Mouse (Mus musculus): ENCODE data around the gene Serpina3f.

The Serpina3f gene

DNA sequence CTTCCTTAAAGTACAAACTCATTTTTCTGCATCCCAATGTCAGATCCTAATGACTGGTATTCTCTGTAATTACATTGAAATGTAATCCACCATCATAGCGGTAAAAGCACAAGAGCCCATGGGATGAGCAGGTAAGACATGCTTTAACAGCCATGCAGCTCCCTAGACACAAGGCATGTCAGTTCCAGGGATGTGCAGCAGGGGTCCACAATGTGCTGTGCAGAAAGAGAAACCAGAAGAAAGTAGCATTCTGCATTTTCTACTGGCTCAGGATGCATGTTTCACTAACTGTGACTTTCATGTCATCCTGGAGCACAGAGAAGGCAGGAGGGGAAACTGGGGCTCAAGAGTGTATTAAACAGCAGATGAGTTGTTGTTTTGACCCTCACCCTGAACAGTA lies 30.7 kb downstream of the Serpina3f start:
- CTCF ChIA-PET = interaction anchor here in 3 of 4 experiments (0.8 to 2.0 kb wide), 3 partner anchors 173 to 174 kb away, joined by 3 to 15 read pairs (median 4); no protein-coding TSS in a partner anchor
- POLR2A ChIA-PET = no interaction called here

DNA sequence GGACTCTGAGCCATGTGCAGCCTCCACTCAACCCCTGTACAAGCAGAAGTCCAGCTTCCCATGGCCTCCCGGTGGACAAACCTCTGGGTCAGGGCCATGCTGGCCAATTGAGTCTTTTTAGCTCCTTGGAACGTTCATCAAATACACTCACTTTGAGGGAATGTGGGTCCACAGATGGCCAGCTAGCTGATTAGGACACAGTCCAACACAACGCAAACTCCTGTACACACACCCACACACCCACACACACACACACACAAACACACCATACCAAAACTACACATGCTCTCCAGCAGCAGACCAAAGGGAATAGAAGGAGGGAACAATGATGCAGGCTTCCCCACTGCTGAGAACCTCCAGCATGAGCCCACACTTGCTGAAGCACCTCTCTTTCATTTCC lies 31.3 kb downstream of the Serpina3f start:
- CTCF ChIA-PET = interaction anchor here (0.5 to 2.0 kb wide), 6 partner anchors 150 to 1028 kb away, joined by 3 to 15 read pairs (median 4); no protein-coding TSS in a partner anchor

DNA sequence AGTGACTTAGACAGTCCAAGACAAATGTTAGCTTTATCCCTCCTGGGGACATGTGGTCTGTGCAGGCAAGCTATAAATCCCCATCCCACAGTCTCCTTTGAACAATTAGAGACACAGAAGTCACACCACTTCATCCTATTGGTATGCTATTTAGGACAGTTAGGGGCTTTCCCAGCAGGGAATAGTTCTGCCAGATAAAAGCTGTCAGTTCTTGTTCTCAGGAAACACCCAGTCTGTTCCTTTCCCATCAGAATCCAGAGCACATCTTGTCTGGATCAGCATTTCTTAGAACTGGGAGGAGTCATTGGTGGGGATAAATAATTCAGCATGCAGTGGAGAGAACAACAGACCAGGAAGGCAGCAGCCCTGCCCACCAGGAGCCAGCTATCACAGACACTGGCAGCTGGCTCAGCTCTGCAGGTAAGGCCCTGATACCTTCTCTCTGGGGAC lies 33.2 kb downstream of the Serpina3f start:
- ChIA-PET CTCF (interaction anchor here (0.5 to 1.4 kb wide), 6 partner anchors 39 to 659 kb away, joined by 3 to 6 read pairs (median 3); no protein-coding TSS in a partner anchor), POLR2A (interaction anchor here in 3 of 4 experiments (0.7 to 1.8 kb wide), 17 partner anchors 15 to 253 kb away, joined by 3 to 23 read pairs (median 3); partner anchors contain the start of gene Serpina3i (in 3 of the 3))

More for the DNA sequence above, 31.3 kb downstream of the Serpina3f start:
- POLR2A ChIA-PET = interaction anchor here in 1 of 4 experiments (1.1 kb wide), 1 partner anchor 17 kb away, joined by 4 read pairs; the partner anchor contains the start of gene Serpina3i

DNA sequence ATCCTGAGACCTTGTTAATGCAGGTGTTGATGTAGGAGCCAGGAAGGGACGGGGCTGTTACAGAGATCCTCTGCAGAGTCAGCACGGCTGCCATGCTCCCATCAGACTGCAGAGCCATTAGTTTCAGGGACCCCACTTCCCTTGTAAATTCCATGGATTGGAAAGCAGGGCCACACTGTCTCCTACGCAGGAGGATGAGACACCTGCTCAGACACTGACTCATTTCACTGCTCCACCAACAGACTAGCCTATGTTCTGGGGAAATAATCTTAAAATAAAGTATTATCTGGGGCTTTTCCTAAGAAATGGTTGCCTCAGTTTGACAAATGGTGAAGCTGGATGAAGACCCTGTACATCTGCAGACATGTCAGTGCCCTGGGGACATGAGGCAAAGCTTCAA lies 33.9 kb downstream of the Serpina3f start:
- POLR2A ChIA-PET = interaction anchor here in 3 of 4 experiments (0.6 to 1.8 kb wide), 14 partner anchors 14 to 254 kb away, joined by 3 to 23 read pairs (median 4); partner anchors contain the start of gene Serpina3i (in 3 of the 3)
- CTCF ChIA-PET = interaction anchor here in 2 of 4 experiments (0.5 to 1.4 kb wide), 2 partner anchors 39 to 660 kb away, joined by 3 to 6 read pairs; no protein-coding TSS in a partner anchor

DNA sequence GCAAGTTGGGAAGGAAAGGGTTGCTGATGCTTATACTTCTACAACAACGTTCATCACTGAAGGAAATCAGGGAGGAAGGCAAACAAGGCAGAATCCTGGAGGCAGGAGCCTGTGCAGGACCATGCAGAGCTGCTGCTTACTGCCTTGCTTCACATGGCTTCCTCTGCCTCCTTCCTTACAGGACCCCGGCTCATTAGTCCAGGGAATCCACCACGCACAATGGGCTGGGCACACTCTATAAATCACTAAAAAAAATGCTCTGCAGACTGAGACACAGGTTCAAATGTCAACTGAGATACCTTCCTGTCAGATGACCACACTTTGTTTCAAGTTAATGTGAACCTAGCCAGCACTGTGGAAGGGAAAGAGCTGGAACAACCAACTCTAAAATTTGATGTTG lies 46.7 kb downstream of the Serpina3f start:
- ChIA-PET POLR2A (no interaction called here), CTCF (no interaction called here)

DNA sequence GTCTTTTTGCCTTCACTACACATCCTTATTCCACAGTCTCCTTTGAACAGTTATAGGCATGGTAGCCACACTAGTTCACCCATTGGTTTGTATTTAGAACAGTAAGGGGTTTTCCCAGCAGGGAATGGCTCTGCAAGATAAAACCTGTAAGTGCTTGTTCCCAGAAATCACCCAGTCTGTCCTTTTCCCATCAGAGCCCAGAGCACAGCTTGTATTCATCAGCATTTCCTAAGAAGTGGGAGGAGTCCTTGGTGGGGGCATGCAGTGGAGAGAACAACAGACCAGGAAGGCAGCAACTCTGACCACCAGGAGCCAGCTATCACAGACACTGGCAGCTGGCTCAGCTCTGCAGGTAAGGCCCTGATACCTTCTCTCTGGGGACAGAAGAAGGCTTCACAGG lies 48.5 kb downstream of the Serpina3f start, which contains the start of gene Serpina3i:
Serpina3i (plus strand) TSS at position 260 of the 400 bp plus-strand sequence.
- CTCF ChIA-PET = interaction anchor here in 2 of 4 experiments (0.6 to 1.1 kb wide), 3 partner anchors 155 to 1465 kb away, joined by 3 to 8 read pairs (median 3); no protein-coding TSS in a partner anchor
- POLR2A ChIA-PET = interaction anchor here in 3 of 4 experiments (0.8 to 2.3 kb wide), 11 partner anchors 8 to 155 kb away, joined by 3 to 14 read pairs (median 4); no protein-coding TSS in a partner anchor

DNA sequence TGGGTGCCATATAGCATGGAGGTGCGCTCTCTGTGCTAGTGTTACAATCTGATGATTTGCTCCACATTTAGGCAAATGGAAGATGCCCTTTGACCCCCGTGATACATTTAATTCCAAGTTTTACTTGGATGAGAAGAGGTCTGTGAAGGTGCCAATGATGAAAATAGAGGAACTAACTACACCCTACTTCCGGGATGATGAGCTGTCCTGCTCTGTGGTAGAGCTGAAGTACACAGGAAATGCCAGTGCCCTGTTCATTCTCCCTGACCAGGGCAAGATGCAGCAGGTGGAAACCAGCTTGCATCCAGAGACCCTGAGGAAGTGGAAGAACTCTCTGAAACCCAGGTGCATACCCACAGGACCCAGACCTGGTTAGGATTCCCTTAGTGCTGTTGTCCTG lies 52.0 kb downstream of the Serpina3f start:
- CTCF ChIA-PET = no interaction called here

More for the DNA sequence above, 52.0 kb downstream of the Serpina3f start:
- POLR2A ChIA-PET = interaction anchor here in 1 of 4 experiments (1.1 kb wide), 1 partner anchor 19 kb away, joined by 4 read pairs; no protein-coding TSS in a partner anchor
